Mouse (Mus musculus) heart, embryonic 15.5 days (tissue): ENCODE measurements around the gene Tyk2. TPM values are rescaled to one million over a fixed set of nuclear protein-coding genes. Genes with fewer than 3 reads are reported as not detected.
A peak's percentile ranks its signal among the peaks of the same experiment; 100 is the strongest.

ENCODE experiments used
- ATAC-seq: fragments of 200-750 bp; cut with Nextera tagmentation; replicated peaks from 2 replicates; pipeline ENCODE4 v1.8.0; 2017; ENCODE audit warnings: low read depth, moderate TSS enrichment; ENCODE audit not compliant: insufficient number of reproducible peaks, insufficient read depth, low FRiP score
- H3K27ac ChIP-seq: fragments of 300-500 bp; sonication (generic); 2 replicates; pipeline ENCODE4 v1.5.1; 2015; ENCODE audit warnings: mild to moderate bottlenecking, inconsistent platforms
- H3K27me3 ChIP-seq: fragments of 300-500 bp; sonication (generic); 2 replicates; pipeline ENCODE4 v1.6.1; 2015; ENCODE audit warnings: inconsistent platforms
- H3K36me3 ChIP-seq: fragments of 300-500 bp; sonication (generic); 2 replicates; pipeline ENCODE4 v1.6.1; 2015; ENCODE audit warnings: mild to moderate bottlenecking, inconsistent platforms
- H3K4me1 ChIP-seq: fragments of 300-500 bp; sonication (generic); replicated peaks from 2 replicates; pipeline ENCODE4 v1.6.1; 2015; ENCODE audit warnings: inconsistent platforms
- H3K4me2 ChIP-seq: fragments of 300-500 bp; sonication (generic); 2 replicates; pipeline ENCODE4 v1.6.1; 2015; ENCODE audit warnings: inconsistent platforms, mild to moderate bottlenecking, moderate library complexity
- H3K4me3 ChIP-seq: fragments of 300-500 bp; sonication (generic); 2 replicates; pipeline ENCODE4 v1.5.1; 2015; ENCODE audit warnings: mild to moderate bottlenecking, inconsistent platforms
- H3K9ac ChIP-seq: fragments of 300-500 bp; sonication (generic); 2 replicates; pipeline ENCODE4 v1.6.1; 2015; ENCODE audit warnings: mild to moderate bottlenecking, inconsistent platforms
- H3K9me3 ChIP-seq: fragments of 300-500 bp; sonication (generic); replicated peaks from 2 replicates; pipeline ENCODE4 v1.6.1; 2016; ENCODE audit warnings: inconsistent platforms
- WGBS: fragments of 180-500 bp; shearing (Covaris S2); methylation state at CpG from one replicate; pipeline ENCODE4 v1.1.7; 2015; ENCODE audit warnings: mixed read lengths; 5-methylcytosine and 5-hydroxymethylcytosine counted together
- polyA plus RNA-seq: library from polyadenylated mRNA; unstranded; fragments of >200 nt; fragmentation: Nextera tagmentation; extraction: Ambion mirVana; gene quantifications from 2 replicates; pipeline ENCODE4 v1.2.1, GENCODE M21; 2015

Gene Tyk2
- polyA plus RNA-seq, 1 experiment from 2014 or later, result 12.2 TPM

DNA sequence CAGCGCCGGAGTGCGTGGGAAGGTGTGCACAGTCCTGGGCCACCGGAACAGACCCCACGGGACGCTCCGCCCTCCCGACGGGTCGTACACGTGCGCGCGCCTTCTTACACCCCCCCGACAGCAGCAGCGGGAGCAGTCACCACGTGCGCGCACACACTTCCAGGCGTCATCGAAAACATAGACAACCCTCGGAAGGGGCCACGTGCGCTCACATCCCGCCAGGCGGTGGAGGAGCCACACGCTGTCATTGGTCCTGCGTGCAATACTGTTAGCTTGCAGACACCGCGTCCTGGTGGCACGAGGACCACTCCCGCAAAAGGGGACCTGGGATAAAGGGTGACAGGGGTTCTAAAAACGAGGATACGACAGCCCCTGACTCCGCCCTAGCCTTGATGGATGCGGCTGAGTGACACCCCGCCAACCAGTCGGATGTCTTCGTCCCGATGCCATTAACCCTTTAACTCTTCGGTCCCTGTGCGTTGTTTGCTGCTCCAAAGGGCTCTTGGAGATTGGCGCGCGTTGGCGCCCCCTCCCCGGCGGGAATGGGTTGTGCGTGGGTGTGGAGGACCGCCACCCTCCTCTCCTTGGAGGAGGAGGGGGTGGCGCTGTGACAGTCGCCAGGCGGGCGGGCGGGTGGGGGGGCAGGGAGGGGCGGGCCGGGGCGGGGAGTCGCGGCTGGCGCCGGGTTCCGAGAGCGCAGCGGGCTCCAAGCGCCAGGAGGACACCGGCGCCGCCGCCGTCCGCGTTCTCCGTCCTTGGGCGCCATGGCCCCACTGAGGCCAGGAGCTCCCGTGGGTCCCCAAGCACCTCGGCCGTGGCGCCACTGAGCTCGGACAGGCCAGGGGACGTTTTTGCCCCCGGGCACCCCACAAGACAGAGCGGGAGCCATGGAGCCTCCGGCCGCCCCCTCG, 34.3 kb upstream of the Tyk2 start, which contains the start of gene Pde4a:
Pde4a (plus strand) TSS at position 674 of the 911 bp plus-strand sequence.
- no peak for ATAC-seq
- 1% methylated on average over 79 of the region's 86 CpGs for WGBS
- H3K4me1 ChIP-seq, result peaks cover 60% of the 10 kb centered on the region
- H3K27me3 ChIP-seq, result peaks cover 49% of the 10 kb centered on the region
- 0 out of 2 replicates have a peak within 1 kb of the TSS, but pooled peaks have one; percentile 15 for H3K27ac ChIP-seq
- peak within 1 kb of the TSS; percentile 73 for H3K9ac ChIP-seq
- peak within 1 kb of the TSS; percentile 97 for H3K4me2 ChIP-seq
- no peaks in the 10 kb centered on the region for H3K9me3 ChIP-seq
- H3K4me3 ChIP-seq, result peak within 1 kb of the TSS; percentile 67
- no peaks in the 10 kb centered on the region for H3K36me3 ChIP-seq

DNA sequence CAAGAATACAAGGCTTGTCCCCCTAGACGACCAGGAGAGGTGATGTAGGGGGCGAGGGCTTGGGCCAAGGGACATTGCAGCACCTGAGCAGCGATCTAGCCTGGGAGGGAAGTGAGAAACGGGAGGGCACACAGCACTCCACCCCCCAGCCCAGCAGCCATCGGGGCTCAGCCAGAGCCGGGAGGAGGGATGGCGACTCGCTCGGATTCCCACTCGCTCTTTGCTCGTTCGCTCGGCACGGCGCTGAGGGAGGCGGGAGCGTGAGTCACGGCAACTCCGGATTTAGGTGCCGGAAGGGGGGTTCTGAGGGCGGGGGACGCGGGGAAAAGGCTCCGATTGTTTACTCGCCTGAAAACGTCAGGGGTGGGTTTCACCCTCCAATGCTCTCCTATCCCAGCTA, 33.0 kb upstream of the Tyk2 start:
- ATAC-seq, result no peak
- peak overlapping the region; percentile 97 for H3K4me2 ChIP-seq
- H3K9ac ChIP-seq, result peak overlapping the region; percentile 27; the same call in 1 of the 2 replicates
- no peak overlapping the region for H3K27ac ChIP-seq
- H3K9me3 ChIP-seq, result no peaks in the 10 kb centered on the region
- peak overlapping the region; percentile 67 for H3K4me3 ChIP-seq
- peaks cover 49% of the 10 kb centered on the region for H3K27me3 ChIP-seq
- WGBS, result 2% methylated on average over 26 of the region's 26 CpGs
- H3K4me1 ChIP-seq, result peaks cover 56% of the 10 kb centered on the region
- no peaks in the 10 kb centered on the region for H3K36me3 ChIP-seq

DNA sequence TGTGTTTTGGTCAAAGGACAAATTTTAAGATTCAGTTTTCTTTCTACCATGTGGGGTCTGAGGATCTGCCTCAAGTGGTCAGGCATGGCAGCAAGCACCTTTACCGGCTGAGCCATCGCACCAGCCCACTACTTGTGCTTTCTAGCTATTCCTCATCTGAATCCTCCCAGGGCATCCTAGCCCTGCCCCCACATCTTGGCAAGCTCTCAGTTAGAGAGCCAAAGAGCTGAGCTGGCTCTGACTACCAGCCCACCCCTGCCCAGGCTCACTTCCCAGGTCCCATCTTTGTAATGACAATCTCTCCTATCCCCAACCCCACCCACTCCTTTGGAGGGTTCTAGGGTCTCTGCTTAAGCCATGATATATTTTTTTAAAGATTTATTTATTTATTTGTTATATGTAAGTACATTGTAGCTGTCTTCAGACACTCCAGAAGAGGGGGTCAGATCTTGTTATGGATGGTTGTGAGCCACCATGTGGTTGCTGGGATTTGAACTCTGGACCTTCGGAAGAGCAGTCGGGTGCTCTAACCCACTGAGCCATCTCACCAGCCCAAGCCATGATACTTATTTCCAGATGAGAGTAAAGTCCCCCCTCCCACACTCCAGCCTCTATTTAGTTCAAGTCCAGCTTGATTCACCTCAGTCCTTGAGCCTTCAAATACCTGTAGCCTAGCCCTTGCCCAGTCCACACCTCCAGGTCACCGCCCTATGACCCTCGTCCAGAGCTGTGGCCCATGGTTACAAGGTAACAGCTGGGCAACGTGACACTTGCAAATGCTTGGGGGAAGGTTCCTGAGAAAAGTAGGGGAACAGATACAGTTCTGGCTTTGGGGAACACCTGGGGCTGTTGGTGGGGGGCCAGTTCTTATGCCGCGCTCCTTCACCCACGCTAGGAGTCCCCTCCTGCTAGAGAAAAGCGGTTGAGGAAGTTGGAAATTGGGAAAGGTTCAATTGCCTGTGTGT, 32.3 kb upstream of the Tyk2 start:
- H3K9me3 ChIP-seq, result no peaks in the 10 kb centered on the region
- 0 out of 2 replicates have a peak overlapping the region, but pooled peaks have one; percentile 27 for H3K9ac ChIP-seq
- peak overlapping the region; percentile 97; the same call in 1 of the 2 replicates for H3K4me2 ChIP-seq
- no peak overlapping the region for H3K4me3 ChIP-seq
- no peaks in the 10 kb centered on the region for H3K36me3 ChIP-seq
- peaks cover 49% of the 10 kb centered on the region for H3K27me3 ChIP-seq
- H3K27ac ChIP-seq, result no peak overlapping the region
- ATAC-seq, result no peak
- WGBS, result 40% methylated on average over 11 of the region's 11 CpGs
- H3K4me1 ChIP-seq, result peaks cover 49% of the 10 kb centered on the region

DNA sequence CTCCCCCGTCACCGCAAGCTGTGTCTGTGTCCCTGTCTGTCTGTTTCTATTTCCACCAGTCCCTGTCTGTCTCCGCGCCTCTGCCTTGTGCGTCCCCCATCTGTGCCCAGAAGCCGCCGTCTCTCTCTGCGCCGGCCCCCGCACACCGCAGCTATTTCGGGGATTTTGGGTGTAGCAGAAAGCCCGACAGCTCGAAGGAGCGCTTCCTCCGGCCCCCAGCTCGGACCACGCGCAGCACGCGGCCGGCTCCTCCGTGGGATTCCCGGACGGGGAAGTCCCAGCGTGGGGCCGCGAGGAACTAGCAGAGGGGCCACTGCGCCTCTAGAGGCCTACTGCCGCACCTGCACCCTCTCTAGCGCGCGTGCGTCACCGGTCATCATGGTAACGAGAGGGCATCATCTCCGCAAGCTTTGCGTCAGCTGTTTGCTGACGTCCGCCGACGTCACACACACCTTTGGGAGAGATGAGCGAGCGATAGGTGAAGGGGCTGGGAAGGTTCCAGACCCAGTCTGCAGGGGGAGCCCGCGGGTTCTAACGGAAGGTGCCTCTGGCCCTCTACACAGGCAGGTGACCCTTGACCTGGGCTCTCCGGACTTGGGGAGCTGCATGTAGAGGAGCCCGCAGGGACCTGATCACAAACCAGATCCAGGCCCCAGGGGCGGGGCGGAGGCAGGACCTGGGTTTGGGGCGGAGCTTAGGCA, 30.3 kb upstream of the Tyk2 start:
- peak overlapping the region; percentile 67 for H3K4me3 ChIP-seq
- no peaks in the 10 kb centered on the region for H3K9me3 ChIP-seq
- no peaks in the 10 kb centered on the region for H3K36me3 ChIP-seq
- H3K9ac ChIP-seq, result peak overlapping the region; percentile 79
- H3K4me2 ChIP-seq, result peak overlapping the region; percentile 85
- under 1% methylated on average over 52 of the region's 52 CpGs for WGBS
- H3K4me1 ChIP-seq, result peaks cover 28% of the 10 kb centered on the region
- H3K27me3 ChIP-seq, result peaks cover 44% of the 10 kb centered on the region
- ATAC-seq, result peak; percentile 48
- H3K27ac ChIP-seq, result 0 out of 2 replicates have a peak overlapping the region, but pooled peaks have one; percentile 4

DNA sequence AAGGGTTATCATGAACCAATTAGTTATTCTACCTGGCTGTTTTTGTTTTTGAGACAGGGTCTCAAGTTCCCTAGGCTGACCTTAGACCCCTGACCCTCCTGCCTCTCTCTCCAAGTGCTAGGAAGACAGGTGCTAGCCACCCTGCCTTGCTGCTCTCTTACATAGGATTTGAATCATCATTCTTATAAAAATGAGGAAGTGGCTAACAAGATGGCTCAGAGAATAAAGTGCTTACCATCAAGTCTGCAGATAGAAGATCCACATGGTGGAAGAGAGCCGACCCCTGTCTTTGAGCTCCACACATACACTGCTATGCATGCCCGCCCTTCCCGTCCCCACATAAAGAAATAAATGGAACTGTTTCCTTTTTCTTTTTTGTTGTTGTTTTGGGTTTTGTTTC, 23.7 kb upstream of the Tyk2 start:
- H3K4me2 ChIP-seq, result no peak overlapping the region
- no peaks in the 10 kb centered on the region for H3K9me3 ChIP-seq
- H3K4me1 ChIP-seq, result peaks cover 25% of the 10 kb centered on the region
- no peaks in the 10 kb centered on the region for H3K36me3 ChIP-seq
- H3K9ac ChIP-seq, result no peak overlapping the region
- H3K4me3 ChIP-seq, result no peak overlapping the region
- no peak for ATAC-seq
- H3K27me3 ChIP-seq, result no peaks in the 10 kb centered on the region
- H3K27ac ChIP-seq, result no peak overlapping the region
- WGBS, result 82% methylated on average over 3 of the region's 3 CpGs

DNA sequence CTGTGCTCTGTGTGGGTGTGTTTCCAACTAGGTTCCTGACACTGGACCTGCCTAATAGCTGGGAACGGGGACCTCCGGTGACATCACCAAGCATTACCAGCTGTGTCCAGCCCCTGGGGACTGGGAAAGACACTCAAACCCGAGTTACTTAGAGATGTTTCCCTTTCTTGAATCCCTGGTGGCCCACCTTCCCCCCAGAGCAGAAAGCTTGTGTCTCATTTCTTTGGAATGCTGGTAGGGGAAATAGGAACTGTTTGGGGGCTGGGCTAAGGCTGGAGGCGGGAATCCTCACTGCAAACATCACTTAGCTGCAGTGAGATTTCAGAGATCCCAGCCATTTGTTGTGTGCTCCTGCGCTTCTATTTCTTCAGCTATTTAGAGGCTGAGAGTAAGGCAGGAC, 22.8 kb upstream of the Tyk2 start:
- peak overlapping the region; percentile 54 for H3K4me3 ChIP-seq
- H3K4me1 ChIP-seq, result peaks cover 29% of the 10 kb centered on the region
- no peaks in the 10 kb centered on the region for H3K9me3 ChIP-seq
- no peak for ATAC-seq
- H3K9ac ChIP-seq, result peak overlapping the region; percentile 61
- 7% methylated on average over 5 of the region's 5 CpGs for WGBS
- no peaks in the 10 kb centered on the region for H3K36me3 ChIP-seq
- no peaks in the 10 kb centered on the region for H3K27me3 ChIP-seq
- peak overlapping the region; percentile 95 for H3K4me2 ChIP-seq
- H3K27ac ChIP-seq, result peak overlapping the region; percentile 73

DNA sequence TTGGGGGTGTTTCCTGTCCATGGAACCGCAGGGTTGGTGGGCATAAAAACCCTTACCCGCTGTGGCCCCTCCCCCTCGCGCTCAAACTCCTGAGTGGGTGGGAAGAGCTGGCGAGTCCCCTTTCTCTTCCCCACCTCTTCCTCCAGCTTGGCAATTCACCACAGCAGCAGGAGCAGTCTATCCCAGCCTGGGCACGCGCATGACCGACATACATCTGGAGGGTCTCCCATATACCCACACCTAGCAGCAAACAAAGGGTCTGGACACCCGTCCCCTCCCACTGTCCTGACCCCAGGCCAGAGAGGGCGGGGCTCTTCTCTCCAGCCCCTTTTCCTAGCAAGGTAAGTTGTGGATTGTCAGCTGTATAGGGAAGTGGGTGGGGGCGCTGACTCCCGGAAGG, 22.3 kb upstream of the Tyk2 start:
- 3% methylated on average over 12 of the region's 12 CpGs for WGBS
- Histone ChIP-seq H3K27ac (peak overlapping the region; percentile 73), H3K36me3 (no peaks in the 10 kb centered on the region), H3K4me1 (peaks cover 34% of the 10 kb centered on the region), H3K4me3 (peak overlapping the region; percentile 54), H3K9me3 (no peaks in the 10 kb centered on the region), H3K27me3 (no peaks in the 10 kb centered on the region), H3K9ac (peak overlapping the region; percentile 61), H3K4me2 (peak overlapping the region; percentile 95)
- ATAC-seq, result no peak

DNA sequence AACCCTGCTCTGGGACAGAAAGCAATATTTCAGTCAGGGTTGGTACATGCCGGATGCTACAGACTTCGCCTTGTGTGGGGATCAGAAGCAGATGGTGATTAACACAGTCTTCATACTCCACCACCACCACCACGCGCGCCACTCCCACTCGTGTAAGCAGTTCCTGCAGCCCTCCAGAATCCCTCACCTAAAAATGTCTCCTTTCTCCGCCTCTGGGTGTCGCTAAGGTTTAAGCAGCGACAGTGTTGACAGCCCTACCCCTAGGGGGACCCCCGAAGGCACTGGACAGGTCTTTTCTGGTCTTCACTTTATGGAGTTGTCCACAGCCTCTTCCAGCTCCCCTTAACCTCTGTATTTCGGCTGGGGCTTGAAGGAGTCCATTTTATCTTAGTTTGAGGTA, 21.7 kb upstream of the Tyk2 start:
- ATAC-seq, result peak; percentile 39; the same call in 1 of the 2 replicates
- Histone ChIP-seq H3K4me3 (peak overlapping the region; percentile 54), H3K9me3 (no peaks in the 10 kb centered on the region), H3K27ac (peak overlapping the region; percentile 73), H3K9ac (peak overlapping the region; percentile 61), H3K36me3 (no peaks in the 10 kb centered on the region), H3K4me1 (peaks cover 39% of the 10 kb centered on the region), H3K4me2 (peak overlapping the region; percentile 95), H3K27me3 (no peaks in the 10 kb centered on the region)
- 1% methylated on average over 11 of the region's 11 CpGs for WGBS

DNA sequence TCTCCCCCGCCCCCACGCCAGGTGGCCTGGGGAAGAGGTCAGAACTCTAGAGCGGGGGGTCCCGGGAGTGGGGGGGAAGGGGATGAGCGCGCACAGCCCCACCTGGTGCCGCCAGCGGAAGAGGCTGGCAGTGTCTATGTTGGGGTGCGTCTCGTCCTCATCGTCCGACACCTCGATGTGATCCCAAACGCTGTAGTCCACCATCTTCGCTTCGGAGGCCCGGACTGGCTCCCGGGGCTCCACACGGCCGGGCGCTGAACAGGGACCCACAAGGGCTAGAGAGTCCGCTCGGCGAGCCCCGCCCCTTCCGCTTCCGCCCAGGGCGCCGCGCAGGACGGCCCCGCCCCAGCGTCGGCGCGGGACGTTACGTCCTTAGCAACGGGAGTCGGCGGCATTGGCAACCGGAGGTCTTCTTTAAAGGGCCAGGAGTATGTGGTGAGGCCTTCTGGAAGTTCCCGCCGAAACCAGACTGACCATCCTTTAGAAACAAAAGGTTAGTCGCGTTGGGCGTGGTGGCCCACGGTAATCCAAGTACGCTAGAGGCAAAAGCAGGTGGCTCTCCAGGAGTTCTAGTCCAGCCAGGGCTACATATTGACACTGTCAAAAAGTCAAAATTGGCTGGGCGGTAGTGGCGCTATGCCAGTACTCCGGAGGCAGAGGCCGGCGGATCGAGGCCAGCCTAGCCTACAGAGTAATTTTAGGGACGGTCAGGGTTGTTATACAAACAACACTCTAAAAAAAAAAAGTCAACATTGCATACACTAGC, 18.8 kb upstream of the Tyk2 start, which contains the start of gene Cdc37:
Cdc37 (minus strand) TSS at position 329 of the 766 bp plus-strand sequence.
- Histone ChIP-seq H3K27me3 (no peaks in the 10 kb centered on the region), H3K4me1 (peaks cover 63% of the 10 kb centered on the region), H3K9me3 (no peaks in the 10 kb centered on the region), H3K4me3 (peak within 1 kb of the TSS; percentile 88), H3K36me3 (peaks cover 2% of the 10 kb centered on the region; the same call in 1 of the 2 replicates), H3K27ac (peak within 1 kb of the TSS; percentile 82), H3K9ac (peak within 1 kb of the TSS; percentile 86), H3K4me2 (peak within 1 kb of the TSS; percentile 72)
- 4% methylated on average over 56 of the region's 56 CpGs for WGBS
- peak; percentile 90 for ATAC-seq
